Mouse (Mus musculus) liver, embryonic 15.5 days (tissue): Measurements from ENCODE around the gene Fndc5. TPM values are rescaled to one million over a fixed set of nuclear protein-coding genes. Genes with fewer than 3 reads are reported as not detected.

Experiments
- ATAC-seq: fragments of 200-750 bp; cut with Nextera tagmentation; 2 replicates; pipeline ENCODE4 v1.8.0; 2017; ENCODE audit warnings: moderate number of reproducible peaks, mild to moderate bottlenecking, moderate library complexity; ENCODE audit not compliant: insufficient read depth
- H3K27ac ChIP-seq: fragments of 300-500 bp; sonication (generic); replicated peaks from 2 replicates; pipeline ENCODE4 v1.5.1; 2015; ENCODE audit warnings: mild to moderate bottlenecking, inconsistent platforms
- H3K27me3 ChIP-seq: fragments of 300-500 bp; sonication (generic); 2 replicates; pipeline ENCODE4 v1.6.1; 2015; ENCODE audit warnings: mild to moderate bottlenecking, inconsistent platforms
- H3K36me3 ChIP-seq: fragments of 300-500 bp; sonication (generic); replicated peaks from 2 replicates; pipeline ENCODE4 v1.6.1; 2015; ENCODE audit warnings: moderate library complexity, mild to moderate bottlenecking, inconsistent platforms
- H3K4me1 ChIP-seq: fragments of 300-500 bp; sonication (generic); replicated peaks from 2 replicates; pipeline ENCODE4 v1.6.1; 2015; ENCODE audit warnings: inconsistent platforms
- H3K4me2 ChIP-seq: fragments of 300-500 bp; sonication (generic); 2 replicates; pipeline ENCODE4 v1.6.1; 2015; ENCODE audit warnings: moderate library complexity, mild to moderate bottlenecking, inconsistent platforms
- H3K4me3 ChIP-seq: fragments of 300-500 bp; sonication (generic); replicated peaks from 2 replicates; pipeline ENCODE4 v1.5.1; 2015; ENCODE audit warnings: mild to moderate bottlenecking, inconsistent platforms
- H3K9ac ChIP-seq: fragments of 300-500 bp; sonication (generic); 2 replicates; pipeline ENCODE4 v1.6.1; 2015; ENCODE audit warnings: moderate library complexity, mild to moderate bottlenecking, inconsistent platforms
- H3K9me3 ChIP-seq: fragments of 300-500 bp; sonication (generic); replicated peaks from 2 replicates; pipeline ENCODE4 v1.6.1; 2016; ENCODE audit warnings: inconsistent platforms
- WGBS: fragments of 180-500 bp; shearing (Covaris S2); methylation state at CpG from one replicate; pipeline ENCODE4 v1.1.7; 2015; ENCODE audit warnings: mixed read lengths; ENCODE audit not compliant: insufficient replicate concordance; 5-methylcytosine and 5-hydroxymethylcytosine counted together
- polyA plus RNA-seq: library from polyadenylated mRNA; unstranded; fragments of >200 nt; fragmentation: Nextera tagmentation; extraction: Ambion mirVana; gene quantifications from 2 replicates; pipeline ENCODE4 v1.2.1, GENCODE M21; 2015

The Fndc5 gene
- polyA plus RNA-seq, 1 experiment from 2014 or later = 1.0 TPM

DNA sequence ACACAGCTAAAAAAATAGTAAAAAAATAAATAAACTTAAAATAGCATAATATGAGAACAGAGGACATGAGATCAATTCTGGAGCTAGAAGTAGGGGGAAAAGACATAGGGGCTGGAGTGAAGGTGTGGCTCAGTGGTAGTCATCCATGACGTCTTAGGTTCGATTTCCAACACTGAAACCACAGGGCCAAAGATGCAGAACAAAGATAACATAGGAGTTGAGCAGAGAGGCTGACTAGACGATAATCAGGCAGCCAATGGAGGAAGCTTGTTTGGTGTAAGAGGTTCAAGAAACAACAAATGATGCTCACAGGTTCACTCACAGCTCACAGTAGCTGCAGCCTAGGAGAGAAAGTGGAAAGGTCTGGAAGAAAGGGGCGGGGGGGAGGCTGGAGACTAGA lies 4.0 kb downstream of the Fndc5 start:
- Histone ChIP-seq H3K9me3 (no peaks in the 10 kb centered on the region), H3K36me3 (no peaks in the 10 kb centered on the region), H3K4me1 (peaks cover 68% of the 10 kb centered on the region), H3K27ac (peak overlapping the region; percentile 83), H3K27me3 (peaks cover 35% of the 10 kb centered on the region), H3K4me2 (peak overlapping the region; percentile 62), H3K9ac (0 out of 2 replicates have a peak overlapping the region, but pooled peaks have one; percentile 19), H3K4me3 (no peak overlapping the region)
- ATAC-seq = peak; percentile 23; the same call in 1 of the 2 replicates
- 22% methylated on average over 4 of the region's 4 CpGs for WGBS

DNA sequence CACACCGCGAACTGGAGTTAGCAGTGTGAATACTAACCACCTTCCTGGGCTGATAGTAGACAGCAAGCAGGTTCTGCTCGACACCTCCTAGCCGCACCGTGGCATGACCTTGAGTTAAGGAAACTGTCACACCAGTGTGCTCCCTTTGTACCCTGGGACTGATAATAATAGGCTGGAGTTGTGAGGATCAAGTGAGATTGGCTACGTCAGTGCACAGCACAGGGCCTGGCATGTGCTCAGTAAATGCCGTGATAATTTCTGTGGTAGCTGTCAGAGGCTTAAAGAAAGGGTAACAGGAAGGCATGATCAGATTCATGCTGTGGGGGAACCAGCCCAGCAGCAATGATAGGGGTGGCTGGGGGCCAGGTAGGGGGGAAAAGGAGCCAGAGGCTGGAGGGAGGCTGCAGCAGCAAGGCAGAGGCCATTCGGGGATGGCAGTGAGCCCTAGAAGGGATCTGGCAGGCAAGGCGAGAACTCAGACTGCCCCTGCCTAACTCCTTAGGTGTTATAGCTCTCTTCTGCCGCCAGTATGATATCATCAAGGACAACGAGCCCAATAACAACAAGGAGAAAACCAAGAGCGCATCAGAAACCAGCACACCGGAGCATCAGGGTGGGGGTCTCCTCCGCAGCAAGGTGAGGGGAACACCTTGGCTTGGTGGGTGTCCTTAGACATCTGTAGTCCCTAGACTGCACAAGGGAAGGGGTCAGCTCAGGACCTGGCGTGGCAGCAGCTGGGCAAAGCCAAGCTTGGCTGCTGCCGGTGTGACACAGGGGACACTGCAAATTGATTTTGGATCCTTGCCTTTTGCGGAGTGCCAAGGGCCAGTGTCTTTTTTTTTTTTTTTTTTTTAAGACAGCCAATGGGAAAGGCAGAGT lies 5.0 kb downstream of the Fndc5 start:
- H3K4me2 ChIP-seq = peak overlapping the region; percentile 62
- H3K27ac ChIP-seq = peak overlapping the region; percentile 83
- no peaks in the 10 kb centered on the region for H3K36me3 ChIP-seq
- H3K27me3 ChIP-seq = peaks cover 25% of the 10 kb centered on the region
- no peak overlapping the region for H3K4me3 ChIP-seq
- peaks cover 63% of the 10 kb centered on the region for H3K4me1 ChIP-seq
- no peaks in the 10 kb centered on the region for H3K9me3 ChIP-seq
- ATAC-seq = peak; percentile 9; the same call in 1 of the 2 replicates
- 50% methylated on average over 17 of the region's 17 CpGs for WGBS
- H3K9ac ChIP-seq = peak overlapping the region; percentile 19; the same call in 1 of the 2 replicates

DNA sequence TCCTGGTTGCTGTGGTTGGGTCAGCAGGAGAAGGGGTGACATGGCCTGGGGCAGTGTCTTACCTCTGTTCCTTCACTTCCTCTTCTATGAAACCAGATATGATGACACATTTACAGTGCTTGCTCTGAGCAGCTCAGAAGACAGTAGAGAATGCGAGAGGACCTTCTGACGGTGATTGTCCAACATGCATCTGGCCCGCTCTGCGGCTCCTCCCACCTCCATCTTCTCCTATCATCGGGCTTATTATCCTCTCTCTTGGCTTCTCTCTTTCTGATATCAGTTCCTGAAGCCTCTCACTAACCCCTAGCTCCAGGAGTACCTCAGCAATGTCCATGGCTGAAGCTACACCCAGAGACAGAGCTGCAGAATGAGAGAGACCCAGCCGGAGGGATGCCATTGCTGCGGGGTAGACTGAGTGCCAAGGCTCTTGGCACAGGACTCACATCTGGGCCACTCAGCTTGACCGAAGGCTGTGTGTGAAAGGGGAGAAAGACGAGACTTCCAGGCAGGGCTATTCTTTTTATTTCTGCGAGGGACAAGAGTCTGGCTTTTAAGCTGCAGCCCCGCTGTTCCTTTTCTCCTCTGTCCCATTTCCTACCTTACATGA lies 5.7 kb downstream of the Fndc5 start:
- H3K4me1 ChIP-seq = peaks cover 56% of the 10 kb centered on the region
- H3K4me3 ChIP-seq = no peak overlapping the region
- 61% methylated on average over 11 of the region's 11 CpGs for WGBS
- no peak overlapping the region for H3K4me2 ChIP-seq
- H3K36me3 ChIP-seq = no peaks in the 10 kb centered on the region
- peaks cover 17% of the 10 kb centered on the region for H3K27me3 ChIP-seq
- no peak for ATAC-seq
- no peaks in the 10 kb centered on the region for H3K9me3 ChIP-seq
- no peak overlapping the region for H3K9ac ChIP-seq
- peak overlapping the region; percentile 83; the same call in 1 of the 2 replicates for H3K27ac ChIP-seq

DNA sequence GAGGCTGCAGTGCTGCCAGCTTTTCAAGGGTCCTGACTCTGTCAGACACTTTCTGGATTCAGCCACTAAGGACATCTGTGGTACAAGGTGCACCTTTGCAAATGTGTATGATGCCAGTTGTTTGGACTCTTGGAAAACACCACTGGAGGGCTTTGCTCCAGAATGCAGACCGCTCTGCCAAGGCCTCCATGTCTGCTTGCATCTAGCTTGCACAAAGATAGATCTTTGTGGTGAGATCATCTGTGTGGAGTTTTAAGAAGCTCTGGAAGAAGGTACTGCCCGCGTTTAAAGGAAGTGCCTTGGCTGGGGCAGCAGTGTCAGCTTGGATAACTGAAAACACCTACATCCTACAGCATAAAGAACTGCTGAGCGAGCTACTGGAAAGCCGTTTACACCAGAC lies 6.7 kb downstream of the Fndc5 start:
- peaks cover 48% of the 10 kb centered on the region for H3K4me1 ChIP-seq
- H3K27me3 ChIP-seq = peaks cover 8% of the 10 kb centered on the region
- 51% methylated on average over 5 of the region's 5 CpGs for WGBS
- no peaks in the 10 kb centered on the region for H3K9me3 ChIP-seq
- no peak overlapping the region for H3K4me3 ChIP-seq
- 0 out of 2 replicates have a peak, but pooled peaks cover 1% of the 10 kb centered on the region for H3K36me3 ChIP-seq
- H3K27ac ChIP-seq = no peak overlapping the region
- H3K9ac ChIP-seq = no peak overlapping the region
- no peak for ATAC-seq
- H3K4me2 ChIP-seq = no peak overlapping the region

DNA sequence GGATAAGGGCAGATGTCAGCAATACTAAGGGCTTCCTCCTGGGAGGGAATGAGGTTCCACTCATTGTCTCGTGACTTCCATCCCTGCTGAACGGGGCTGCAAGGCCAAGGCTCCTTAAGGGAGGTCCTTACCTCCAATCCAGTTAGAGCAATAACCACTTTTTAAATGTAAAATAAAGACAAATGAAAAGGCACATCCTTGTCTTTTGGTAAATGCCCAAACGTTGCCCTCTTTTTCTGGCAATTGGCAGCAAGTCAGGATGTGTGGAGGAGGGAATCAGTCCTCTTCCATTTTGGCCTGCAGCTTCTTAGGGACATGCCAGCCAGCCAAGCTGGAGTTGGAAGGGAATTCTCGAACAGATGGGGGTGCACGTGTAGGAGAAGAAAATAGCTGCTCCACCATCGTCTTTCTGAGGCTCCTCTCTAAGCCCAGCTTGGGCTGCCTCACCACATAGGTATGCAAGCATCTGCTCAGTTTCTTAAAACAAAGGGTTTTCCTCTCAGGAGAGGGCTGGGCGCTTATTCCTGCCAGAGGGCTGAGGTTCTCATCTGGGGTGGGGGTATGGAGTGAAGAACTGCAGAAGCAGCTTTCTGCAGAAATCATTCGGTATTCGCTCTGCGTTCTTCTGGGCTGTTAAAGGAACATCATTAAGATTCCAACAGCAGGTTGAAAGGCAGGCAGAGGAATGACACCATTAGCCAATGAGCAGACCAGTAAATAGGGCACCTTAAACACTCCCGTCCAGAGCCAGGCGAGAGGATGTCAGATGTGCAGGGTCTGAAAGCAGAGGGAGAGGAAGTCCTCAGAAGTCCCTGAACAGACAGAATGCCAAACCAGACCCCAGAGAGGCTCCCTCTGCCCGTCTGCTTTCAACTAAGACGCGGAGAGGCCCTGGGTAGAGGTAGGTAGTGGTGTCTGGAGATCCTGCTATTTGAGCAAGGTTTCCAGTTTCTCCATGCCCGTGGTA lies 7.9 kb downstream of the Fndc5 start:
- Histone ChIP-seq H3K36me3 (peaks cover 6% of the 10 kb centered on the region; the same call in 1 of the 2 replicates), H3K27ac (no peak overlapping the region), H3K9ac (no peak overlapping the region), H3K4me2 (no peak overlapping the region), H3K27me3 (no peaks in the 10 kb centered on the region), H3K4me3 (no peak overlapping the region), H3K4me1 (peaks cover 36% of the 10 kb centered on the region), H3K9me3 (no peaks in the 10 kb centered on the region)
- no peak for ATAC-seq
- 70% methylated on average over 16 of the region's 16 CpGs for WGBS

DNA sequence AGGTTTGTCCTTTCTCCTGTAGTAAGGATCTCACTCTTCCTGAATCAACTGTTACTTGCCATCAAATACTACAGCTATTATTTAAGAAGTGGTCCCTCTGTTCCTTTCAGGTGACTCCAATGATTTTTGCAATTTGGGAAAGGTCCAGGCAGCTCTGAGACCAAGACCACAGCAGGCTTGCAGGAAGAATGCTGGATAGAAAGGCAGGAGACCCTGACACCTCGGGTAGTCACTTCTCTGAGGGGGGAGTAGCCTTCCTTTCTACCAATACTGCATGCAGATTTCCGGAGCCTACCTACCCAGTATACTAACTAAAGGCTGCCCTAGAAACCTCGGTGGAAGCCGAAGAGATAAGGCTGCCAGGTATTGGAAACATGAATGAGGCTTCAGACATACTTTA lies 8.6 kb downstream of the Fndc5 start:
- no peak overlapping the region for H3K9ac ChIP-seq
- H3K9me3 ChIP-seq = no peaks in the 10 kb centered on the region
- 43% methylated on average over 4 of the region's 4 CpGs for WGBS
- peaks cover 11% of the 10 kb centered on the region; the same call in 1 of the 2 replicates for H3K36me3 ChIP-seq
- H3K4me1 ChIP-seq = peaks cover 29% of the 10 kb centered on the region
- no peak overlapping the region for H3K4me3 ChIP-seq
- no peak overlapping the region for H3K4me2 ChIP-seq
- ATAC-seq = no peak
- H3K27me3 ChIP-seq = no peaks in the 10 kb centered on the region
- no peak overlapping the region for H3K27ac ChIP-seq

DNA sequence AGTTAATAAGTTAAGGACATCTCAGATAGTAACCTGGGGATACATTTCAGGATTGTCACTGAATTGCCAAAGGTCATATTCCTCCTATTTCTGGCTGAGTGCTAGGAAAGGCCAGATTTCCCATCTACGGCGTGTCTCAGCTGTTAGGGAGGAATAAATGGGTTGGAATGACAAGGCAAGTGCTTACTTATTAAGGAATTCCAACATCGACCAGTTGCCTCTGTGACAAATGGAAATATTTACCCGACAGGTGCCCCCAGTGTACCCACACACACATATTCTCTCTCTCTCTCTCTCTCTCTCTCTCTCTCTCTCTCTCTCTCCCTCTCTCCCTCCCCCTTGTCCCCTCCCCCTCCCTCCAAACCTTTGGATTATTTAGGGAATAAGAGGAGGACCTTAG lies 9.1 kb downstream of the Fndc5 start:
- no peak overlapping the region for H3K4me3 ChIP-seq
- ATAC-seq = no peak
- H3K4me2 ChIP-seq = no peak overlapping the region
- no peaks in the 10 kb centered on the region for H3K27me3 ChIP-seq
- WGBS = 69% methylated on average over 4 of the region's 4 CpGs
- no peak overlapping the region for H3K27ac ChIP-seq
- no peak overlapping the region for H3K9ac ChIP-seq
- H3K36me3 ChIP-seq = peaks cover 16% of the 10 kb centered on the region
- no peaks in the 10 kb centered on the region for H3K9me3 ChIP-seq
- H3K4me1 ChIP-seq = peaks cover 24% of the 10 kb centered on the region

DNA sequence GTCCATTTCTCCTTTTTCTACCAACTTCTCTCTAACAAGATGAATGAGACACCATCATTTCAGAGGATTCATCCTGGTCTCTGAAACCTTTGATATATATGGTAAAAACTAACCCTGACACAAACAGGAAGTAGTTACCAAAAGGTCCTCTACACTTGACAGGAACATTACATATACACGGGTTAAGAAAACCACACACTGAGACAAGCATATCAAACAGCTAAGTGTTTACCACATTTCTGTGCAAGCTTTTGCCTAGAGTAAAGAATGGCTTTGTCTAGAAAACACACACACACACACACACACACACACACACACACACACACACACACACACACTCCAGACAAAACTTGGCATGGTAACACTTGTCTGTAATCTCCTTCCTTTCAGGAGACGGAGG lies 9.6 kb downstream of the Fndc5 start:
- H3K9ac ChIP-seq = no peak overlapping the region
- no peak for ATAC-seq
- 33% methylated on average over 2 of the region's 2 CpGs for WGBS
- no peaks in the 10 kb centered on the region for H3K9me3 ChIP-seq
- no peaks in the 10 kb centered on the region for H3K27me3 ChIP-seq
- H3K4me3 ChIP-seq = no peak overlapping the region
- no peak overlapping the region for H3K27ac ChIP-seq
- H3K4me1 ChIP-seq = peaks cover 19% of the 10 kb centered on the region
- peaks cover 21% of the 10 kb centered on the region for H3K36me3 ChIP-seq
- no peak overlapping the region for H3K4me2 ChIP-seq

DNA sequence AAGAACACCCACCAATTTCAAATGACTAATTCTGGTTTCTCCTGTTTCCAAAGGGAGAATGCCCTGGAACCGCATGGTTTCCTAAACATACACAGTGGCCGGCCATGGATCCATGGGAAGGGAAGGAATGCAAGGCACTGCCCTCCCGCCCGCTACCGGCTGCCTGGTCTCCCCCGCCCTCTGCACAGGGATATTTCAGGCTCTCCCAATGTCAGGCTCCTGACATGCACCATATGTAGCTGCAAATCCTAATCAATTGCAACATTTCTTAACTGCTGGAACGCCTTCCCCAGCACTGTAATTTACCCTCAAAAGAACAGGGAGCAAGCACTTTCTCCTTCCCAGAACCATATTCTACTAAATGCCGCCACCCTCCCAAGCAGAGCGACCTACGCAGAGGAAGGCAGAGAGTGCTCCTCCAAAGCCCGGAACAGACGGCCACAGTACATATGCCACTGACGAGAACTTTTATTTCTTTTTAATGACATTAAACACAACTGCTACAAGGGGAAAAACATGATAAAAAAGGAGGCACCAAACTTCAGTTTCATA lies 10.8 kb downstream of the Fndc5 start:
- no peak overlapping the region for H3K9ac ChIP-seq
- no peaks in the 10 kb centered on the region for H3K27me3 ChIP-seq
- no peak for ATAC-seq
- no peak overlapping the region for H3K4me2 ChIP-seq
- H3K27ac ChIP-seq = no peak overlapping the region
- WGBS = 82% methylated on average over 13 of the region's 13 CpGs
- H3K9me3 ChIP-seq = no peaks in the 10 kb centered on the region
- H3K4me1 ChIP-seq = peaks cover 7% of the 10 kb centered on the region
- H3K4me3 ChIP-seq = no peak overlapping the region
- H3K36me3 ChIP-seq = peaks cover 33% of the 10 kb centered on the region

DNA sequence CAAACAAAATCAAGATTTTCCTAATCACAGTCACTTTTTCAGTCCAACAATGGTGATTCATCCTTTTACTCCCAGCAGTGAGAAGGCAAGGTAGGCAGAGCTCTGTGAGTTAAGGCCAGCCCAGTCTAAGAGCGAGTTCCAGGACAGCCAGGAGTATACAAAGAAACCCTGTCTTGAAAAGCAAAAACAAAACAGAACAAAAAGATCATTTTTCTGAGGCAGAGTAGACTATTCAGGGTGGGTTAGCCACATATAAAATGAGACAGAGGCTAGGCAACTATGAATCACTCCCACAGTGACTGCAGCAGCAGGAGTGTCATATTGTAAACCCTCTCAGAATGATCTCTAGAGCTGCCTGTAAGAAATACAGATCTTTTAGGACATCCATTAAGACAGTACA lies 12.5 kb downstream of the Fndc5 start:
- H3K27ac ChIP-seq = no peak overlapping the region
- no peak overlapping the region for H3K4me2 ChIP-seq
- WGBS = 83% methylated on average over 1 of the region's 1 CpGs
- H3K4me1 ChIP-seq = 0 out of 2 replicates have a peak, but pooled peaks cover 3% of the 10 kb centered on the region
- H3K9me3 ChIP-seq = no peaks in the 10 kb centered on the region
- H3K27me3 ChIP-seq = no peaks in the 10 kb centered on the region
- ATAC-seq = no peak
- H3K9ac ChIP-seq = no peak overlapping the region
- H3K4me3 ChIP-seq = no peak overlapping the region
- peaks cover 46% of the 10 kb centered on the region for H3K36me3 ChIP-seq
